Mouse (Mus musculus) spleen, adult 2 months (tissue): ENCODE measurements around the gene Fgfr2.

ENCODE experiments used
- CTCF ChIP-seq: fragments of 200-500 bp; IDR thresholded peaks from 2 replicates; pipeline ENCODE4 v1.5.1; 2011; ENCODE audit warnings: mild to moderate bottlenecking, inconsistent platforms; ENCODE audit not compliant: insufficient read depth, insufficient read length, insufficient replicate concordance; ENCODE audit errors: extremely low read depth
- POLR2A ChIP-seq: fragments of 200-500 bp; IDR thresholded peaks from 2 replicates; pipeline ENCODE4 v1.6.1; 2011; ENCODE audit warnings: low read depth, low read length, inconsistent platforms

DNA sequence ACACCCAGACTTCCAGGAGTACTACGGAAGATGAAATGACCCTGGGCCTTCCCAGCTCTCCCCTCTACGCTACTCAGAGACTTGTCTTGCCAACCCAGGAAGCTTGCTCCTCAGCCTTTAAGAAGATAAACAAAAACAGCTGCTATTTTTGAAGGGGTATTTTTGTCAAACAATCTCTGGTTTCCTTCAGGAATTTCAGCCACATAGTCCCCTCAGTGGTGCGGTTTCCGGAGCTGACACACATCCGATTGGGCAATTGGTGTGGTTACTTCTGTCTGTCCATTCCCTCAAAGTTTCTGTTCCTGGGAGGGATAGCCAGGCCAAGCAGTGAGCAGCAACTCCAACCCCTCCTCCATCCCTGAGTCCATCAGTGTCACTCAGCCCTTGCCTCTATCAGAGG is 699.6 kb downstream of the Fgfr2 start:
- TF ChIP-seq POLR2A: no peak
- TF ChIP-seq CTCF: no peak
